Mouse (Mus musculus): ENCODE data around the gene Rabl6. TPM values are rescaled to one million over a fixed set of nuclear protein-coding genes. Genes with fewer than 3 reads are reported as not detected.
A peak's percentile ranks its signal among the peaks of the same experiment; 100 is the strongest.

Gene Rabl6
- polyA plus RNA-seq, 1 experiment from 2014 or later: 62.3 TPM

- Histone ChIP-seq H3K9ac (ENCODE audit: low read length) (no peak overlapping the region), H3K27me3 (ENCODE audit: control insufficient read depth, insufficient read depth, low read length) (peaks cover 59% of the 10 kb centered on the region), H3K9me3 (ENCODE audit: control insufficient read depth, low read length) (no peaks in the 10 kb centered on the region), H3K27ac (ENCODE audit: low read depth, low read length) (no peak overlapping the region), H3K36me3 (ENCODE audit: control insufficient read depth, insufficient read depth, low read length) (peaks cover 4% of the 10 kb centered on the region; the same call in 1 of the 2 replicates), H3K4me1 (ENCODE audit: control insufficient read depth, insufficient read depth, low read length) (peaks cover 30% of the 10 kb centered on the region), H3K4me3 (ENCODE audit: low read depth, low read length) (no peak overlapping the region), H3K4me2 (ENCODE audit: low read depth) (peak overlapping the region; percentile 12; the same call in 1 of the 2 replicates)
- ATAC-seq (ENCODE audit: insufficient read depth, low FRiP score, low TSS enrichment) (no peak), DNase-seq (ENCODE audit: low spot score) (peak; percentile 38)
- 5% methylated on average over 27 of the region's 27 CpGs for WGBS
These were observed 28.4 kb downstream of the Rabl6 start for GRCm38 (mm10) chr2:25579737-25580460.

GRCm38 (mm10) chr2:25578796-25579736, 29.3 kb downstream of the Rabl6 start:
- 5% methylated on average over 76 of the region's 77 CpGs for WGBS
- H3K36me3 ChIP-seq (ENCODE audit: control insufficient read depth, insufficient read depth, low read length): peaks cover 4% of the 10 kb centered on the region; the same call in 1 of the 2 replicates
- peaks cover 59% of the 10 kb centered on the region for H3K27me3 ChIP-seq (ENCODE audit: control insufficient read depth, insufficient read depth, low read length)
- peaks cover 31% of the 10 kb centered on the region for H3K4me1 ChIP-seq (ENCODE audit: control insufficient read depth, insufficient read depth, low read length)
- H3K4me3 ChIP-seq (ENCODE audit: low read depth, low read length): 0 out of 2 replicates have a peak overlapping the region, but pooled peaks have one; percentile 2
- no peaks in the 10 kb centered on the region for H3K9me3 ChIP-seq (ENCODE audit: control insufficient read depth, low read length)
- no peak for ATAC-seq (ENCODE audit: insufficient read depth, low FRiP score, low TSS enrichment)
- no peak overlapping the region for H3K27ac ChIP-seq (ENCODE audit: low read depth, low read length)
- peak overlapping the region; percentile 12; the same call in 1 of the 2 replicates for H3K4me2 ChIP-seq (ENCODE audit: low read depth)
- H3K9ac ChIP-seq (ENCODE audit: low read length): no peak overlapping the region
- no peak for DNase-seq (ENCODE audit: low spot score)

- no peak overlapping the region; the same call in 1 of the 2 replicates for H3K9ac ChIP-seq (ENCODE audit: low read length)
- no peak overlapping the region for H3K27ac ChIP-seq (ENCODE audit: low read depth, low read length)
- ATAC-seq (ENCODE audit: insufficient read depth, low FRiP score, low TSS enrichment) (no peak), DNase-seq (ENCODE audit: low spot score) (peak; percentile 51)
- H3K4me2 ChIP-seq (ENCODE audit: low read depth): peak overlapping the region; percentile 17
- H3K27me3 ChIP-seq (ENCODE audit: control insufficient read depth, insufficient read depth, low read length): peaks cover 59% of the 10 kb centered on the region
- 4% methylated on average over 75 of the region's 75 CpGs for WGBS
- peaks cover 36% of the 10 kb centered on the region for H3K4me1 ChIP-seq (ENCODE audit: control insufficient read depth, insufficient read depth, low read length)
- peaks cover 1% of the 10 kb centered on the region; the same call in 1 of the 2 replicates for H3K36me3 ChIP-seq (ENCODE audit: control insufficient read depth, insufficient read depth, low read length)
- no peaks in the 10 kb centered on the region for H3K9me3 ChIP-seq (ENCODE audit: control insufficient read depth, low read length)
- H3K4me3 ChIP-seq (ENCODE audit: low read depth, low read length): peak overlapping the region; percentile 23
These were observed 30.1 kb downstream of the Rabl6 start for GRCm38 (mm10) chr2:25577951-25578795.

- Histone ChIP-seq H3K4me1 (ENCODE audit: control insufficient read depth, insufficient read depth, low read length) (peaks cover 30% of the 10 kb centered on the region), H3K27ac (ENCODE audit: low read depth, low read length) (no peak overlapping the region), H3K9ac (ENCODE audit: low read length) (no peak overlapping the region; the same call in 1 of the 2 replicates), H3K4me3 (ENCODE audit: low read depth, low read length) (peak overlapping the region; percentile 23), H3K9me3 (ENCODE audit: control insufficient read depth, low read length) (no peaks in the 10 kb centered on the region), H3K27me3 (ENCODE audit: control insufficient read depth, insufficient read depth, low read length) (peaks cover 59% of the 10 kb centered on the region), H3K36me3 (ENCODE audit: control insufficient read depth, insufficient read depth, low read length) (no peaks in the 10 kb centered on the region; the same call in 1 of the 2 replicates), H3K4me2 (ENCODE audit: low read depth) (peak overlapping the region; percentile 17)
- ATAC-seq (ENCODE audit: insufficient read depth, low FRiP score, low TSS enrichment): no peak
- 14% methylated on average over 91 of the region's 92 CpGs for WGBS
- peak; percentile 31 for DNase-seq (ENCODE audit: low spot score)
These were observed 31.1 kb downstream of the Rabl6 start for GRCm38 (mm10) chr2:25576965-25577891.

GRCm38 (mm10) chr2:25576028-25576850, 32.1 kb downstream of the Rabl6 start:
- H3K4me3 ChIP-seq (ENCODE audit: low read depth, low read length): no peak overlapping the region
- DNase-seq (ENCODE audit: low spot score): no peak
- no peak overlapping the region for H3K9ac ChIP-seq (ENCODE audit: low read length)
- H3K4me1 ChIP-seq (ENCODE audit: control insufficient read depth, insufficient read depth, low read length): peaks cover 28% of the 10 kb centered on the region
- H3K27me3 ChIP-seq (ENCODE audit: control insufficient read depth, insufficient read depth, low read length): peaks cover 57% of the 10 kb centered on the region
- no peak overlapping the region for H3K27ac ChIP-seq (ENCODE audit: low read depth, low read length)
- H3K4me2 ChIP-seq (ENCODE audit: low read depth): no peak overlapping the region
- no peaks in the 10 kb centered on the region for H3K9me3 ChIP-seq (ENCODE audit: control insufficient read depth, low read length)
- no peaks in the 10 kb centered on the region; the same call in 1 of the 2 replicates for H3K36me3 ChIP-seq (ENCODE audit: control insufficient read depth, insufficient read depth, low read length)
- no peak for ATAC-seq (ENCODE audit: insufficient read depth, low FRiP score, low TSS enrichment)
- 72% methylated on average over 16 of the region's 16 CpGs for WGBS

GRCm38 (mm10) chr2:25575432-25576027, 32.8 kb downstream of the Rabl6 start:
- WGBS: 17% methylated on average over 21 of the region's 21 CpGs
- DNase-seq (ENCODE audit: low spot score): peak; percentile 56
- peaks cover 50% of the 10 kb centered on the region for H3K27me3 ChIP-seq (ENCODE audit: control insufficient read depth, insufficient read depth, low read length)

More at GRCm38 (mm10) chr2:25575432-25576027, 32.8 kb downstream of the Rabl6 start:
- Histone ChIP-seq H3K27ac (ENCODE audit: low read depth, low read length) (peak overlapping the region; percentile 45; the same call in 1 of the 2 replicates), H3K9ac (ENCODE audit: low read length) (peak overlapping the region; percentile 63), H3K4me2 (ENCODE audit: low read depth) (peak overlapping the region; percentile 64), H3K4me1 (ENCODE audit: control insufficient read depth, insufficient read depth, low read length) (peaks cover 28% of the 10 kb centered on the region), H3K4me3 (ENCODE audit: low read depth, low read length) (peak overlapping the region; percentile 60), H3K9me3 (ENCODE audit: control insufficient read depth, low read length) (no peaks in the 10 kb centered on the region), H3K36me3 (ENCODE audit: control insufficient read depth, insufficient read depth, low read length) (no peaks in the 10 kb centered on the region; the same call in 1 of the 2 replicates)
- peak; percentile 5; the same call in 1 of the 2 replicates for ATAC-seq (ENCODE audit: insufficient read depth, low FRiP score, low TSS enrichment)
